8 mouse cellular contexts compared by ENCODE assay signal in genomic region chr9:118477961-118478360, GRCm38 (mm10). TPM values are rescaled to one million over a fixed set of nuclear protein-coding genes. Genes with fewer than 3 reads are reported as not detected.
A peak's percentile ranks its signal among the peaks of the same experiment; 100 is the strongest.
DNase-seq lines count a peak whose midpoint lies in the region; ATAC-seq and TF ChIP-seq lines count a peak whose summit lies in the region.

TSS of gene Eomes (plus strand) at chr9:118478212.

- peak within 1 kb of the TSS; percentile 61 for H3K9ac ChIP-seq in forebrain, embryonic 16.5 days (replicated peaks; ENCODE audit: low read depth, low read length)

- no peaks in the 10 kb centered on the region for H3K79me2 ChIP-seq in macrophage (ENCODE audit: inconsistent target)

- ATAC-seq in forebrain, embryonic 16.5 days: peak; percentile 45; the same call in 1 of the 2 replicates

- no peak for DNase-seq in kidney, adult 2 months
- DNase-seq in kidney, adult 11 months: no peak
- DNase-seq in brain, adult 2 months (ENCODE audit: low read depth, low spot score): peak; percentile 67
- no peak for DNase-seq in ovary, postnatal 10 days (ENCODE audit: low spot score)
- no peak for DNase-seq in adrenal gland, adult 2 months
- DNase-seq in right cerebral cortex, postnatal 10 days (ENCODE audit: low spot score in 2 of 2): no peak

- WGBS in kidney, adult 2 months: 2% methylated on average over 9 of the region's 9 CpGs
- under 1% methylated on average over 9 of the region's 9 CpGs for WGBS in forebrain, embryonic 16.5 days
- 1% methylated on average over 8 of the region's 9 CpGs for WGBS in macrophage (ENCODE audit: missing documents)

- H3K27me3 ChIP-seq in kidney, adult 2 months (replicated peaks; ENCODE audit: control insufficient read depth, insufficient read depth, low read length): 0 out of 2 replicates have a peak, but pooled peaks cover 4% of the 10 kb centered on the region
- H3K27me3 ChIP-seq in forebrain, embryonic 16.5 days (replicated peaks; ENCODE audit: control insufficient read depth, insufficient read depth, low read length): peaks cover 42% of the 10 kb centered on the region

- no peak within 1 kb of the TSS for H3K27ac ChIP-seq in kidney, adult 2 months (ENCODE audit: insufficient read depth, low read depth, low read length)
- H3K27ac ChIP-seq in forebrain, embryonic 16.5 days (ENCODE audit: low read length): peak within 1 kb of the TSS; percentile 46
- H3K27ac ChIP-seq in macrophage: no peak within 1 kb of the TSS

- H3K4me3 ChIP-seq in kidney, adult 2 months (ENCODE audit: insufficient read depth, low read depth, low read length): peak within 1 kb of the TSS; percentile 37
- H3K4me3 ChIP-seq in forebrain, embryonic 16.5 days (replicated peaks; ENCODE audit: low read length): peak within 1 kb of the TSS; percentile 51
- peak within 1 kb of the TSS; percentile 13; the same call in 1 of the 2 replicates for H3K4me3 ChIP-seq in macrophage (ENCODE audit: inconsistent target)

- no peak for TF ChIP-seq POLR2A in kidney, adult 2 months (IDR thresholded peaks at IDR 0.05; ENCODE audit: low read depth, low read length)

- H3K36me3 ChIP-seq in kidney, adult 2 months (ENCODE audit: control insufficient read depth, insufficient read depth, low read length): no peaks in the 10 kb centered on the region
- no peaks in the 10 kb centered on the region for H3K36me3 ChIP-seq in forebrain, embryonic 16.5 days (ENCODE audit: control insufficient read depth, insufficient read depth)
- no peaks in the 10 kb centered on the region for H3K36me3 ChIP-seq in macrophage (ENCODE audit: inconsistent target)

- no peak for TF ChIP-seq CTCF in kidney, adult 2 months (conservative IDR thresholded peaks at IDR 0.05; ENCODE audit: insufficient read depth, insufficient read length, low read depth, low read length)

- no peaks in the 10 kb centered on the region for H3K4me1 ChIP-seq in kidney, adult 2 months (ENCODE audit: control insufficient read depth, insufficient read depth, low read length)
- H3K4me1 ChIP-seq in forebrain, embryonic 16.5 days (replicated peaks; ENCODE audit: control insufficient read depth, insufficient read depth, low read length): peaks cover 36% of the 10 kb centered on the region

- H3K4me2 ChIP-seq in forebrain, embryonic 16.5 days (ENCODE audit: low read length): peak within 1 kb of the TSS; percentile 67

- no peaks in the 10 kb centered on the region for H3K9me3 ChIP-seq in forebrain, embryonic 16.5 days (ENCODE audit: control insufficient read depth, low read length)

RNA-seq across cellular contexts. Expression of gene Eomes, which starts in this region (rescaled TPM):
- 0.05 and 0.36 TPM in 2 replicates for polyA plus RNA-seq in kidney, adult 2 months (2012; rRNA removed)
- 18.0 and 24.4 TPM in 2 replicates for polyA plus RNA-seq in forebrain, embryonic 16.5 days (2015; fragmentation: Nextera tagmentation; extraction: Ambion mirVana)
- not detected for total RNA-seq in macrophage (2018; cell fraction: chromatin; rRNA removed)
- not detected for total RNA-seq in macrophage (2018; cell fraction: cytosol; rRNA removed)
- total RNA-seq in macrophage (2018; cell fraction: nucleus; rRNA removed): not detected
- not detected in 3 replicates for polyA plus RNA-seq in macrophage (2018)
- total RNA-seq in adrenal gland, adult 2 months (2021): under 1 TPM; 0.17 to 0.37 TPM
- 0.29 and 0.31 TPM in 2 replicates for polyA plus RNA-seq in adrenal gland, adult 2 months (2012; rRNA removed)

Comparison
In these comparisons a context has a peak if more than half of its experiments do, and no peak if none do; other contexts are left out.
1. RNA of gene Eomes (polyA plus RNA-seq): 18.0 to 24.4 TPM in forebrain, embryonic 16.5 days; 0.05 to 0.36 TPM in kidney, adult 2 months, 0.29 to 0.31 TPM in adrenal gland, adult 2 months and not detected in macrophage; every median in the first group is over 10 times any median in the second.
2. Peak in every context shown above with its lines, with median percentiles within 50 percentile points of each other: H3K4me3 ChIP-seq.